Mouse (Mus musculus): Measurements from ENCODE around the gene Arl5a.

The Arl5a gene

DNA sequence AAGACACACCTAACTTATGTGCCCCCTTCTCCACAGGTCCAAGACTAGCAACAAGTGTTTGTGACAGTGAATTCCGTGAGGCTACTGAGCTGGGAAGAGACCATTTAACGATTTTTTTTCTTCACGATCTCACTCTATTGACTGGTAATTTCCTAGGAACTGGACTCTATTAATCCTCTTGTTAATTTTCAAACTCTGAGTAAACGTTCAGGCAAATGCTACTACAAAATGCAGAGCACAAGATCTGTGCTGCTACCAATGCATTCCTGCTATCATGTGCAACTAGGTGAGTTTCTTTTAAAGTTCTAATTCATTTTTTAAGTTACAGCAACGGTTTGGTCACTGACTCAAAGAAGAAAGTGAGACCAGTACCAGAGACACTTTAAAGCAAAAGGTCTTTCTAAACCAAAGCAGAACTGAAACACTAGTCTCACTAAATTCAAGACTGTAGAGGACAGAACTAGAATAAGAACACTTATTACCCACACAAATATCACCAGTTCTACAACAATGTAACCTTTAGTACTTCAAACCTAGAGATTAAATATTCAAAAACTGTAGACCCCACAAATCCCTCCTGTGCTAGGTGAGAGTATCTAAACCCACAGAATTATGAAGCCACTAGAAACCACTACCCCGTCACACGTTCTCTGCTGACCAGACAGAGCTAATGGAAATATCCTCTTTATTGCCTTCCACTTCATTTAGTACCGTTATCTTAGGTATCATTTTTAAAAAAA lies 1.7 kb downstream of the Arl5a start:
- no peak for DNase-seq

DNA sequence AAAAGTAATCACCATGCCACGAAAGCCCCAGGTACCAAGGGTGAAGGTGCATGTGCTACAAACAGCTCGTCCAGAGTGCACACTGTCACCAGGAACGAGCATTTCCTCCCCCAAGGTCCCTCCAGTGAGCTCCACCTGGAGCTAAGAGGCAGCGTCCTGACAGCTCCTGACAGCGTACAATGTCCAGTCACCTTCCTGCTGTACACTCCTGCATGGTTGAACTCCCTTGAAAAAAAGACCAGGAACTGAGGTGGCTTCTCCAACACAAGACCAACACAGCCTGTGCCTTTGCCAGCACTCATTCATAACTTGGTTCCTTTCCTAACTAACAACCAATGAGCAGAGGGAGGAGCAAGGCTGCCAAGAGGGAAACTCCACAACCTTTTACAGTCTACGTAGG lies 3.5 kb downstream of the Arl5a start:
- no peak for DNase-seq

DNA sequence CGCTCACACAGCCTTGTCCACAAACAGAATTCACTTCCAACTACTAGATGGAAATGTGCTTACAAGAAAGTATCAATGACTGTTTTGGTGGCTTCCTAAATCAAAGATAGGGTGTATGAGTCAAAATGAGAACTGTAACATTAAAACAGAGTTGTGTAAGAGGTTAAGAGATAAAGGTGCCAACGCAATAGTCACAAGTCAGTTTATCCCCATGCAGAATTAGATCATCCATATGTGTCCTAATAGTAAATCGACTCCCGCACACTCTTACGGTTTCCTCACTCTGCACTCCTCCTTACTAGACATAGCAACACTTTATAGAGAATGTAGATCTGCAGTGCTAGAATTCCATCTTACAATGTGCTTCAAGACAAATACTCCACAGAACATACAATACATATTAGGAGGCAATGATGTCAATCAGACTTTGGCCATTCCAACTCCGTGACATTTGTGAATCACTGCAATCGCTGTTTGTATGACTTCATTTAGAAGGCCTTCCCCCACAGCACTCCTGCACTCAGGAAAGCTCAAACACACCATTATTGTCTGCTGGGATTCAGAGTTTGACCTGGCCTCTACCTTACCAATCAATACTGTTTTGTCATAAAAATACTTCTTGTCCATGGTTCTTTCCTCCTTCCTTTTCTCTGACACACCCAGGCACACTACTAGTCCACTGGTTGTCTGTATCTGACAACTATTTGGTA lies 4.5 kb downstream of the Arl5a start:
- DNase-seq = no peak

DNA sequence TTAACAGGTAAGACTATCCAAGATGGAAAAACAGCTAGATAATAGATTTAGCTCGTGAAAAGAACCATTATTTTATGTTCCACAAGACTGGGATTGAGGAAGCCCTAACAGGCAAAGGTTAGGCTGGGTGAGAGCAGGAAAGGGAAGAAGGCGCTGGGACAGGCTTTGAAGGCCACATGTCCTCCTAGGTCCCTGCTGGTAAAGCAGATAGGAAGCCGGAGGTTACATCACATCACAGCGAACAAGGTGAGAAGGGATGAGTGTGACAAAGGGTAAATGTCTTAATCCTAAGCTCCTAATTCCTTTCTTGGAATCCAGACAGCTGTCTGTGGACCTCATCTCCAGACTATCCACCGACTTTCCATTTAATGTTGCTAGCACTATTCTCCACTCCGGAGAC lies 5.4 kb downstream of the Arl5a start:
- DNase-seq = no peak

DNA sequence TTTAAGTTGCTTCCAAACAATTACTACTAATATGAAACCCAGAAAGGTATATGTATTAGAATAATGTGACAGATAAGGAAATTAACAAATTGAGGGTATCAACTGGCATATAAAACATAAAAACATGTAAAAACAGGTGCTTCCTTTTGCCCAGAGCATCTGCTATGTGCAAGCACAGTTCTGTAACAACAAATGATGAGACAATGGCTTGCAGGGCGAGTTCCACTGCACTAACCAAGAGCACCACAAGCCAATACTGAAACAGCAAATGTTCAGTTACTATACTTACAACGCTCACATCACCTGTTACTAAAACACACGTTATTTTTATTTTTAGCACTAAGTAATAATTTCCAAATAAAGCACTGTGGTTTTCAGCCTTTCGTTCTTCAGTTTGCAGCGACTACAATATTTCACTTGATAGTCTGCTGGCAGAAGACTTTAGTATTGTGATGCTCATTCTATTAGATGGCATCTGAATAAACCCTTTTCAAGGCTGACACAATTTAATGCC lies 12.1 kb downstream of the Arl5a start:
- no peak for DNase-seq

DNA sequence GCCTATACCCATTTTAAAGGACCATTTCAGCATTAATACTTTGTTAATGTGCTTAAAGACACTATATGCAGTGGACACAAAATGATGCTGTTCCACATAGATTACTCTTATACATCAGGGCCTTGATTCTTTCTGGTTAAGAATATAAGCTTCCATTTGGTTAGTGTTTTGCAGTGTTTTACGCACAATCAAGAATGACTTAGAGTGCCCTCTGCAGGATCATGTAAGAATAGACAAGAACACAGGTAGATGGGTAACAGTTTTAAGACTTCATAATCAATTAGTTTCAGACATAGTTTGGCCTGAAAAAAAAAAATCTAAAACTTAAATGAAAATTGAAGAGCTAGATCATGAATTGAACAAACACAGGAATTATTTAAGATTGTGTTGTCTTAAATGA lies 18.2 kb downstream of the Arl5a start:
- no peak for DNase-seq

DNA sequence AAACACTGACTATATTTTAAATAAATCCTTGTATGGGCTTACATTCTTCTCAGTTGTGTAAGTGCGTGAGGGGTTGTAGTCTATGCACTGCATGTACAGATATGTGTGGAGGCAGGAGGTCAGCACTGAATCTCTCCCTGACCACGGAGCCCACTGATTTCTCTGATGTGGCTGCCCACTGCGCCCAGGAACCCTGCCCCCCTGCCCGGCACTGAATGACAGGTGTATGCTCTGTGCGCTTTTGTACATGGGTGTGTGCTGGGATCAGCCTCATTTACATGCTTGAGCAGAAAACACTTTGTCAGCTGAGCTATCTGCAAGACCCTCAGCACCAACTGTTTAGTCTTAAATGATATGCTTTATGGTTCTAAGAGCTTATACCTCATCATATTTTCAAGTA lies 19.5 kb downstream of the Arl5a start:
- no peak for DNase-seq

DNA sequence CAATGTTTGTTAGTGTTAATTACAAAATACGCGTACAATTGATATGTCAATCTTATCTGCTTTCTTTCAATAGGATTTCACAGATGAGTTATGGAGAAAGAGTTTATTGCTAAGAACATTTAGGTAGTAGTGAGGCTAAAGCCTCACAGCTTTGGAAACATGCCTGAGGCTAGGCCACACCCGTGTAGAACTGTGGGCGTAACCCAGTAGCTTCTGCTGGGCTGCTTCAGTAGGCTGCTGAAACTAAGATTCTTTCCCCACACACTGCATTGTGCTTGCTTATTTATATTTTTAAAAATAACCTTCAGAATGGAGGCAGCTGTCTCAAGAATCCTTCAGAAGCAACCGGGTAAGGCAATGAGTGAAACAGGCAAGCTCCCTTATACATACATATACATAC lies 30.2 kb downstream of the Arl5a start:
- DNase-seq = peak; percentile 19

DNA sequence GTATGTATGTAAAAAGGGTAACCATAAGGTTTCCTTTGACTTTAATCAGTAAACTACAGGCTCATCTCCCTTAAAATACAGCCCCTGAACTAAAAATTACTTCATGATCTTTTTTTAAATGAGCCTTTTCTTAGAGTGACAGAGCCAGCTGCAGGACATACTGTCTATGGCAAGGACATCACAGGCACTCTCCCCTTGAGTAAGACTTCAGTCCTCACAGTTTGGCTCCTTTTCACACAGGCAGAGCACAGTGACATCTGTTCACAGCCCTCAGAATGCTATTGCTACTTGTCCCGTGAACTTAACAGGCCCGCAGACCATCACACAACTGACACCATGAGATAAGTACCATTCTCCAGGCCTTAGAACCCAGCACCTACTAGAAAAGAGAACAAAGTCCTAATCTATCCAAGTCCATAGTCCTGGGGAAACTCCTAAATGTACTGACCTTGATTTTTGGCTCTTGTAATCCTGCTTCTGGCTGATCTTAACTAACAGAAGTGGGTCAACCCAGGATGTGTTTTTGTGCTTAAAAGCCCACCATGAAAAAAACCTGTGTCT lies 34.2 kb downstream of the Arl5a start:
- DNase-seq = no peak

DNA sequence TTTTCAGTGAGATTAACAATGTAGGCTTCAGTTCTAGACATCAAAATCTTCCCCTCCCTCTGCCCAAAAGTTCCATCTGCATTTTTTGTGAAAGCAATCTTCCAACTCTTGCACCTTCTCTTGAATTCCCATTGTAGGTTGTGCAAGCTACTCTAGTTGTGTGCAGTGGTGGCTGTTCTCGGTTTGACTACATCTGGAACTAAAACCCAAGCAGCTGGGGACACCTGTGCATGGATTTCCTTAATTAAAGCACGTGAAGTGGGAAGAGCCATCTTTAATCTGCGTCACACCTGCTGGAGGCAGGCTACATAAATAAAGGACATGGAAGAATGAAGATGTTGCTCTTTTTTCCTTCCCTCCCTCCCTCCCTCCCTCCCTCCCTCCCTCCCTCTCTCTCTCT lies 34.7 kb downstream of the Arl5a start:
- no peak for DNase-seq

DNA sequence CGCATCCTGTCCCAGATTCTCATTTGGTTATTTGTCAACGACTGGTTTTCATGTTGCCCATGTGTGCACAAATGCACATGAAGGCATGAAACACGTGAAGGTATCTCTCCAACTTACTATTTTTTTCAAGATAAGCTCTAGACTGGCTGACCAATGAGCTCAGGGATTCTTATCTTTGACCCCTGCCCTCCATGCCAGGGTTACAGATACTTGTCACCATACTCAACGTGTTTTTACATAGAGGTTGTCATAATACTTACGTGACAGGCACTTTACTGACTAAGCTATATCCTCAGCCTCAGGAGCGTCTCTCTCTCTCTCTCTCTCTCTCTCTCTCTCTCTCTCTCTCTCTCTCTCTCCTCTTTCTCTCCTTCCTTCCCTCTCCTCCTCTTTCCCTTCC lies 38.2 kb downstream of the Arl5a start:
- DNase-seq = no peak

DNA sequence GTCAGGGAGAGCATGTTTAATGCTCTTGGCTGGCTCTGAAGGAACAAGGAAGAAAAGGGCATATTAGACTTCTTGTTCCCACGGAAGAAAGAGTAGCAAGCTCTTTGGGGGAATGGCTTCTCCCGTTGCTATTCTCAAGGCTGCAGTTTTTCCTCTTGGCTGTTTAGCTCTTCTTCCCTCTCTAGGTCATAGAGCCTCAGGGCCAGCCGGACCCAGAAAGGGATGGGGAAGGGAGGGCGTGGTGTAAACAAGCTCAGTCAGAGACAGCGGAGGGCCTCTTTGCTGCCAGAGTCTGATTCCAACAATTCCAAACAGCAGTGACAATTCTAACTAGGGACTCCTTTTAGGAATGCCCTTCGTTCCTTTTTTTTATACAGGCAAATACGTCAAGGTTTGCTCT lies 38.7 kb downstream of the Arl5a start:
- no peak for DNase-seq

DNA sequence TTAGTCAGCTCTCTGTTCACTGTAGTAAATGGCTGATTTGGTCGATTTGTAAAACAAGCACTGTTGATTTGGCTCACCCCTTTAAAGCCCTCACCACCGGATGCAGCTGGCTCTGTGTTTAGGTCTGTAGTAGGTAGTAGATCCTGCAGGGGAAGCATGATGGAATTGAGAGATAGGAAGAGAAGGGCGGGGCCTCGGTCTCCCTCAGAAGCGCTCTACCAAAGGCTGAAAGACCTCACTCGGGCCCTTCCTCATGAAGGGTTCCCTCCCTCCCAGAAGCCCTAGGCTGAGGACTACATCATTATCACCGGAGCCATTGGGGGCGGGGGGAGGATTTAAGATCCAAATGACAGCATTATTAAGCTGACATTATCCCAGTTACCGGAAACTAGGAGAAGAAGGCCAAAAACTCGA lies 45.8 kb downstream of the Arl5a start:
- no peak for DNase-seq

DNA sequence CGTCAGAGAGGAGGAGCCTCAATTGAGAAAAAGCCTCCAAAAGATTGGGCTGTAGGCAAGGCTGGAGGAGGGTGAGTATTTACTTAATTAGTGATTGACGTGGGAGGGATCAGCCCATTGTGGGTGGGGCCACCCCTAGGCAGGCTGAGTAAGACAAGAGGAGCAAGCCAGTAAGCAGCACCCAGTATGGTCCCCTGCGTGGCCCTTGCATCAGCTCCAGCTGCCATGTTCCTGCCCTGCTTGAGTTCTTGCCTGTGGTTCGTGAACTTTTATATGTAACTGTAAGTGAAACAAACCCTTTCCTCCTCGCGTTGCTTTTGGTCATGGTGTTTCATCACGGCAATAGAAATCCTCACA lies 46.3 kb downstream of the Arl5a start, which contains the start of gene Neb:
Neb (minus strand) TSS at position 27 of the 357 bp plus-strand sequence.
- DNase-seq = no peak

DNA sequence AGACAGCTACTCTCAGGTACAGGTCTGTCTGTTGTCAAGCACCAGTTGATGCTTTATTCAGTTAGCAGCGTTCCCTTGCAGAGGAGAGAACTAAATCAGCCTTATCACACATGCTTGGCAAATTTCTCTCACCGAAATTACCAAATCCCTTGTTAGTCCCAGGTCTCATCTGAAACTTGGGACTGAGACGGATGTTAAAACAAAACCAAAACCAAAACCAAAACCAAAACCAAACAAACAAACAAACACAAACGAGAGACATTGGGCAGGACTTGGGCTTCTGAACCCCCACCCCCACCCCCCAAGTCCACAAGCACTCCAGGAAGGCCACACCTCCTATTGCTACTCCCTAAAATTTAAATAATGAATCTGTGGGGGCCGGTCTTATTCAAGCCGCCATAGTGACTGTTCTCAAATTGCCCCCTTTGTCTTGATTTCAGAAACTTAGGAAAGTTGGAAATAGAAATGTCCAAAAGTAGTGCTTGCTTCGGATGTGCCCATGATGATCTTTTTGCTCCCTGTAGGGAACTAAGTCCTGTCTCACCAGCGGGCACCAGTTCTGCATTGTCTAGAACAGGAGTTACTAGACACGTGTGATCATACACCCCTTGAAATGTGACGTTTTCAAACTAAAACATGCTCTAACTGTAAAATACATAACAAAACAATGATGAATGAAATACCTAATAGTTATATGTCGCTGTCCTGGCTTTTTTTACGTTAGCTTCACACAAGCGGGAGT lies 46.8 kb downstream of the Arl5a start:
- no peak for DNase-seq

DNA sequence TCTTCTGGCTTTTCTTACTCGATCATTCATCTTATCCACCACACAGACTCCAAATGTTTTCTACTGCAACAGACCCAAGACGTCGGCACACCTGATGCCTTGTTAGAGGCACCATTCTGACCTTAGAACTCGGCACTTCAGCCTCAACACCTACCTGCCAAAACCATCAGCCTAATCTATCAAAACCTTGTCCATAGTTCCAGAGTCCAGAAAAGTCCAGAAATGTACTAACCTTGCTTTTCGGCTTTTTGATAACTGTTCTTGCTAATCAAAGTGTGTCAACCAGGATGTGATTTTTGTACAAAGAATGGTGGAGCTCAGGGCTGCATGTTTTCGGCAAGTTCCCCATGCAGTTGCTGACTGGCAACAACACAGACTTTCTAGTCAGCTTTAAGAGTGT lies 50.0 kb downstream of the Arl5a start:
- DNase-seq = no peak

DNA sequence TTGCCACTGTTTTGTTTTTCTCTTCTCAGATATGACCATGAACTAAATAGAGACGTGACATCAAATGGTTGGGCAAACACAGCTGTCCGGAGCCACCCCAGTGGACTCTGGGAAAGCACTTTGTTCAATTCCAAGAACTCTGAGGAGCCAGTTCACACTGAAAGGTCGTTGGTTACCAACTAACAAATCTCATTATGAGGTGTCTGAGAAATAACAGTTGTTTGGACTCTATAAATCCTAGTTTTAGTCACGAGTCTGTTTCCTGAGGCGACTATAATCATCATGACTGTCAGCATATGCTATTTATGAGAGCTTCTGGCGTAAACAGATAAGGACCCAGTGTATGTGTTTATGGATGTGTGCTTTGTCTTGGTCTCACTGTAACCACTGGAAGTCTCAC lies 52.2 kb downstream of the Arl5a start:
- DNase-seq = no peak

DNA sequence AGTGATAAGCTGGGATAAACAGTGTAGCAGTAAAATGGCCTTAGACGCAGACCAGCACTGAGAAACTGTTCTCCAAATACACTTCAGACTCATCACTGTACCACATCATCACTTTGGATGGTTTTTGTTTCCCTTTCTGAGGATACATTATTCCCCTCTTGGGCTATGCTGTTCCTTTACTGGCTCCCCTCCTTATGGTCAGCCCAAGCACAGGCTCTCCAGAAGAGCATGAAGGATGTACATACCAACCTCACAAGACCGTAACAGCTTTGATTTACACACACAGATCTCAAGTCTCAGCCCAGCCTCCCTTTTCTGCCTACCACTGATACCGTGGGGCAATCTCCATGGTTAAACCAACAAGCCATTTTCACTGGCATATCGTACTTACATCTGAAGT lies 52.6 kb downstream of the Arl5a start:
- DNase-seq = no peak

DNA sequence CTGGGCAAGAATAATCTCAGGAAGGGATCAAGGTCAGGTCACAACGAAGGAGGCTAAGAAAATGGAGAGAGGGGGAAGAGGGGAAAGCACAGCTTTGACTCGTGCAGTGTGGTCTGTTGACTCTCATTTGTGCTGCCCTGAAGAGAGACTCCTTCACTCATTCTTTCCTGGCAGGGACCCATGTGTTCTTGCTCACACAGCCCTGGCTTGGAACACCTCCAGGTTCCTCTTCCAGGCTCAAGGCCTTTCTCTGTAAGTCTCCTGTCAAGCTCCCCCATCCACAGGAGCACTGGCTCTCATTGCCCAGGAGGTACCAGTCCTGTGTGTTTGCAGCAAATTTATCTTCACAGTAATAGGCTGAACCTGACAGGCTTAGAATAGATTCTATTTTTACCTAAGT lies 53.6 kb downstream of the Arl5a start:
- no peak for DNase-seq

DNA sequence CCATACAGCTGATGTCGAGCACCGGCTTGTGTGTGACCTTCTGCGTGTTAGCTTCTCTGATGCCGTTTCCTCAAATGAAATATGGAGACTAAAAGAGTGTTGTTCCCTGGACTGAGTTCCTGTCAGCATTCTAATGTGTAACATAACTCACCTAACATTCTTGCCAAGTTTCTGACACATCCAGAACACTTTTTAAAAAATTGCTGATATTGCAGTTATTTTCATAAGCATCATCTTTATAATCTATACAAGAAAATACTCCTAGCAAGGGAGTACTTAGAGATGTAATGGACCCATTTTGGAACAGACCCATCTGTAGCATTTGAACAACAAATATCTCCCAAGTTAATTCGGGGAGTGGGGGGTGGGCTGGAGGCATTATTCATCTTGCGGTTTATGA lies 55.1 kb downstream of the Arl5a start:
- DNase-seq = no peak

DNA sequence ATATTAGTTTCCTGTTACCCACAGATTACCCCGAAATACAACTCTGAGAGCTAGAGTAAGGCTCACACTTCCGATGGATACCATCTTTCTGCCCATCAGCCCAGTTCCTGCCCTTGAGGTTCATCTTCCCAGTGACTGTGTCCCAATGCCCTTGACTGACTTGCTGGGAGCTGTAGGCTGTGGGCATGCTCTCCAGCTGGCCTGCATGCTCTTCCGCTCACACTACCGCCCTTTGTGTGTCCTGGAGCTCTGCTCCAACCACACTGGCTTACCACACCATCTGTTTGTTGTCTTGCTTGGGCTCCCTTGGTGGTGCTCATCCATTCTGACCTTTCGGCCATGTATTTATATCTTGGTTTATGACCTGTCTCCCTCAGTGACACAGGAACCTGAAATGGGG lies 57.0 kb downstream of the Arl5a start:
- no peak for DNase-seq

DNA sequence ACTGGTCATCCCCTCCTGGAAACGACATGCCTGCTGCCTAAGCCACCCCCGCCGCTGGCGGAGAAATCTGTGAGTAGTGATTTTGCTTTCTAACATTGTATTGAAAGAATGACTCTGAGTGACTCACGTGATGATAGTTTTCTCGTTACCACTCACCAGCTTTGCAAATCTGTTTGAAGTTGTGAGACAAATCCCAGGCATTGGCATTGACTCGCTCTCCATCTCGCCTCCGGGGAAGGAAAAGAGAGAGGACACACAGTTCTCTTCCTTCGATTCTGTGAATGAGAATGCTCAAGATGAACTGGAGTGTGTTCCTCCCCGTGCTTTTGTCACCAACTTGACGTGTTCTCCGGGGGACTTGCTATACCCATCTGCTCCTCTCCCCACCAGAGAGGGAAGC lies 57.5 kb downstream of the Arl5a start:
- DNase-seq = peak; percentile 6

DNA sequence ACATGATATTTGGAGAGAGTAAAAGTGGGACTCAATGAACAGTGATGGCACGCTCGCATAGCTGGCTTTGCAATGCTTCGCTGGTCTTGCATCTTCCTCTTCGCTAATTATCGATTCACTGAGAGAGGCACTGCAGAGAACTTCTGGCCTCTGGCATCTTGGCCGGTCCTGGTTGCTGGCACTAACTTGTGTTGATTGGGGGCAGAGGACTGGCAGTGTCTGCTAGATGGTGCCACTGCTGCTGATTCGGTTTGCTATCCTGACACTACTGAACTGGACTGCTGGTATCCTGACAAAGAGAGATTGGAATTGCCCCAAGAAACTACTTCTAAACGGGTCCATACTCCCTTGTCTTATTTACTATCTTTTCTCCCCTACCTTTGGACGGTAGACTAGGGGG lies 63.6 kb downstream of the Arl5a start:
- DNase-seq = no peak

DNA sequence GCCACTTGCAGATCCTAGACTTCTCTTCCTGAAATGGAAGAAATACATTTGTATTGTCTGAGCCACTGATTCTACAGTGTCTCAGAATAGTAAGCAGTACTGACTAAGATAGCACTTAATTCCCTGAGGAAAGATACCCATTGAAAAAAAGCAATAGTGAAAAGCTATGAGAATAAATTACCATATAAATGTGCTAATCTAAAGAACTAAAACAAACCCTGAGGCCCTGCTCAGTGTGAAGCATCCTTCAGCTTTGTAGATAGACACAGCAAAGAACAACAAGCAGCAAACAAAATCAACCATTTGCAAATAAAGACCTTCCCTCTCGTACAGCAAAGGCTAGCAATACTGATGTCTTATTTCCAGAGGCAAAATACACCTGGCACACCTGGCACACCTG lies 65.0 kb downstream of the Arl5a start:
- no peak for DNase-seq

All from right cerebral cortex, adult 18-20 months (tissue).